Mouse (Mus musculus) liver, embryonic 14.5 days (tissue): ENCODE data around the gene Depdc1b. TPM values are rescaled to one million over a fixed set of nuclear protein-coding genes. Genes with fewer than 3 reads are reported as not detected.

Experiments used
- ATAC-seq: fragments of 200-750 bp; cut with Nextera tagmentation; 2 replicates; pipeline ENCODE4 v1.8.0; 2017; ENCODE audit warnings: moderate number of reproducible peaks, mild to moderate bottlenecking, moderate library complexity; ENCODE audit not compliant: insufficient read depth
- DNase-seq, 3 experiments: peaks; one replicate each; pipeline ENCODE4 v3.0.0-alpha.2; 2012 to 2013; ENCODE audit warnings: low read depth in 3 of 3, low spot score in 3 of 3
- H3K27ac ChIP-seq: fragments of 300-500 bp; sonication (generic); 2 replicates; pipeline ENCODE4 v1.5.1; 2014; ENCODE audit warnings: moderate library complexity, mild to moderate bottlenecking, control low read depth, inconsistent platforms
- H3K27me3 ChIP-seq: fragments of 300-500 bp; sonication (generic); 2 replicates; pipeline ENCODE4 v1.6.1; 2014; ENCODE audit warnings: mild to moderate bottlenecking, low read length, moderate library complexity; ENCODE audit not compliant: control insufficient read depth, insufficient read depth
- H3K36me3 ChIP-seq: fragments of 300-500 bp; sonication (generic); replicated peaks from 2 replicates; pipeline ENCODE4 v1.6.1; 2014; ENCODE audit warnings: low read depth; ENCODE audit not compliant: control insufficient read depth, insufficient read depth
- H3K4me1 ChIP-seq, 2 experiments: fragments of 200-500 bp in 1 of 2; fragments of 300-500 bp in 1 of 2; sonication (generic) in 1 of 2; replicated peaks; 2 replicates each; pipeline ENCODE4 v1.6.1; 2012 to 2014; ENCODE audit warnings: antibody characterized with exemption in 1 of 2, inconsistent platforms in 1 of 2, low read length in 1 of 2; ENCODE audit not compliant: control insufficient read depth in 2 of 2, insufficient read depth in 2 of 2
- H3K4me2 ChIP-seq: fragments of 300-500 bp; sonication (generic); 2 replicates; pipeline ENCODE4 v1.6.1; 2014; ENCODE audit warnings: low read depth, mild to moderate bottlenecking, control low read depth, moderate library complexity
- H3K4me3 ChIP-seq, 2 experiments: fragments of 200-500 bp in 1 of 2; fragments of 300-500 bp in 1 of 2; sonication (generic) in 1 of 2; 2 replicates each; pipeline ENCODE4 v1.5.1; 2012 to 2014; ENCODE audit warnings: low read depth in 2 of 2, low read length in 2 of 2, mild to moderate bottlenecking in 2 of 2, control low read depth in 1 of 2, inconsistent platforms in 1 of 2, moderate library complexity in 1 of 2; ENCODE audit not compliant: insufficient read depth in 1 of 2
- H3K9ac ChIP-seq: fragments of 300-500 bp; sonication (generic); replicated peaks from 2 replicates; pipeline ENCODE4 v1.6.1; 2014; ENCODE audit warnings: mild to moderate bottlenecking, control low read depth, moderate library complexity
- H3K9me3 ChIP-seq: fragments of 300-500 bp; sonication (generic); 2 replicates; pipeline ENCODE4 v1.6.1; 2016; ENCODE audit warnings: low read length, mixed read lengths; ENCODE audit not compliant: control insufficient read depth
- CTCF ChIP-seq: IDR thresholded peaks from 2 replicates; pipeline ENCODE4 v1.5.1; 2016; ENCODE audit warnings: antibody characterized with exemption, low read depth, control low read depth
- EP300 ChIP-seq: IDR thresholded peaks from 2 replicates; pipeline ENCODE4 v1.6.1; 2016; ENCODE audit warnings: antibody characterized with exemption, low read depth
- WGBS: fragments of 180-500 bp; shearing (Covaris S2); extraction: QIAGEN DNeasy Blood & Tissue Kit; methylation state at CpG from one replicate; pipeline ENCODE4 v1.1.7; 2014; ENCODE audit not compliant: insufficient replicate concordance; 5-methylcytosine and 5-hydroxymethylcytosine counted together
- polyA plus RNA-seq, 2 experiments: library from polyadenylated mRNA; depleted of rRNA in 1 of 2; stranded (reverse) in 1 of 2; unstranded in 1 of 2; fragments of >200 nt; fragmentation: Nextera tagmentation in 1 of 2; extraction: Ambion mirVana in 1 of 2; gene quantifications; 2 replicates each; pipeline versions ENCODE4 v1.2.1 to v1.2.3; 2012 to 2014

Depdc1b gene
- polyA plus RNA-seq, 2 experiments: 9.5 to 11.0 TPM

- no peak overlapping the region for H3K9ac ChIP-seq
- no peak overlapping the region for H3K4me3 ChIP-seq
- no peak for TF ChIP-seq EP300
- peak; percentile 27 for TF ChIP-seq CTCF
- H3K9me3 ChIP-seq: no peaks in the 10 kb centered on the region
- 18% methylated on average over 5 of the region's 5 CpGs for WGBS
- no peak overlapping the region for H3K4me2 ChIP-seq
- H3K27ac ChIP-seq: no peak overlapping the region
- DNase-seq (no peak), ATAC-seq (no peak)
- H3K4me1 ChIP-seq: peaks cover 6 to 10% of the 10 kb centered on the region in 2 experiments; a peak in 3 of 4 replicates
- no peaks in the 10 kb centered on the region for H3K27me3 ChIP-seq
- H3K36me3 ChIP-seq: no peaks in the 10 kb centered on the region
These were observed 15.7 kb upstream of the Depdc1b start for GRCm38 (mm10) chr13:108300346-108300950.

GRCm38 (mm10) chr13:108301411-108301810, 14.7 kb upstream of the Depdc1b start:
- DNase-seq (no peak), ATAC-seq (no peak)
- no peaks in the 10 kb centered on the region for H3K9me3 ChIP-seq
- no peaks in the 10 kb centered on the region for H3K27me3 ChIP-seq
- no peak overlapping the region for H3K27ac ChIP-seq
- H3K9ac ChIP-seq: no peak overlapping the region
- 63% methylated on average over 7 of the region's 7 CpGs for WGBS
- H3K36me3 ChIP-seq: no peaks in the 10 kb centered on the region
- H3K4me3 ChIP-seq: no peak overlapping the region
- H3K4me2 ChIP-seq: no peak overlapping the region
- TF ChIP-seq EP300: no peak
- TF ChIP-seq CTCF: no peak
- peaks cover 6 to 10% of the 10 kb centered on the region in 2 experiments; a peak in 3 of 4 replicates for H3K4me1 ChIP-seq

- Histone ChIP-seq H3K9me3 (no peaks in the 10 kb centered on the region), H3K4me1 (peaks cover 0 to 2% of the 10 kb centered on the region in 2 experiments; a peak in 1 of 4 replicates), H3K9ac (no peak overlapping the region), H3K27ac (no peak overlapping the region), H3K4me3 (no peak overlapping the region), H3K27me3 (no peaks in the 10 kb centered on the region), H3K4me2 (no peak overlapping the region), H3K36me3 (no peaks in the 10 kb centered on the region)
- DNase-seq (no peak), ATAC-seq (no peak)
- 64% methylated on average over 7 of the region's 7 CpGs for WGBS
- TF ChIP-seq EP300 (no peak), CTCF (no peak)
These were observed 13.0 kb upstream of the Depdc1b start for GRCm38 (mm10) chr13:108302957-108303675.

- DNase-seq (no peak), ATAC-seq (no peak)
- no peak overlapping the region for H3K4me3 ChIP-seq
- no peak overlapping the region for H3K27ac ChIP-seq
- H3K4me2 ChIP-seq: no peak overlapping the region
- TF ChIP-seq CTCF: no peak
- TF ChIP-seq EP300: no peak
- 27% methylated on average over 1 of the region's 1 CpGs for WGBS
- H3K36me3 ChIP-seq: no peaks in the 10 kb centered on the region
- no peak overlapping the region for H3K9ac ChIP-seq
- peaks cover 0 to 2% of the 10 kb centered on the region in 2 experiments; a peak in 1 of 4 replicates for H3K4me1 ChIP-seq
- no peaks in the 10 kb centered on the region for H3K27me3 ChIP-seq
- no peaks in the 10 kb centered on the region for H3K9me3 ChIP-seq
These were observed 12.3 kb upstream of the Depdc1b start for GRCm38 (mm10) chr13:108303841-108304240.

- H3K4me2 ChIP-seq: no peak overlapping the region
- peaks cover 0 to 2% of the 10 kb centered on the region in 2 experiments; a peak in 1 of 4 replicates for H3K4me1 ChIP-seq
- WGBS: 11% methylated on average over 2 of the region's 2 CpGs
- H3K9ac ChIP-seq: no peak overlapping the region
- no peaks in the 10 kb centered on the region for H3K27me3 ChIP-seq
- H3K36me3 ChIP-seq: no peaks in the 10 kb centered on the region
- H3K9me3 ChIP-seq: no peaks in the 10 kb centered on the region
- no peak for DNase-seq
- no peak overlapping the region for H3K27ac ChIP-seq
- no peak for TF ChIP-seq CTCF
- no peak for ATAC-seq
- no peak overlapping the region for H3K4me3 ChIP-seq
These were observed 11.5 kb upstream of the Depdc1b start for GRCm38 (mm10) chr13:108304680-108305079.
